Mouse (Mus musculus): Measurements from ENCODE around the gene Olfr58. TPM values are rescaled to one million over a fixed set of nuclear protein-coding genes. Genes with fewer than 3 reads are reported as not detected.
"Not testable (repeated sequence)": the region's sequence is repeated elsewhere in the genome, so short reads cannot be mapped to it uniquely, and the experiment has no call there.

Gene Olfr58
- not detected in 2 replicates for polyA plus RNA-seq (2015; fragmentation: Nextera tagmentation; extraction: Ambion mirVana)

GRCm38 (mm10) chr9:19779983-19780382 is at the start of gene Olfr58:
TSS of gene Olfr58 (plus strand) at chr9:19780283.
- Histone ChIP-seq H3K4me1 (replicated peaks; ENCODE audit: control insufficient read depth, insufficient read depth, low read length) (no peaks in the 10 kb centered on the region), H3K27ac (ENCODE audit: low read depth, low read length) (no peak within 1 kb of the TSS), H3K9me3 (ENCODE audit: control insufficient read depth) (no peaks in the 10 kb centered on the region), H3K36me3 (ENCODE audit: control insufficient read depth, insufficient read depth) (no peaks in the 10 kb centered on the region), H3K9ac (ENCODE audit: low read depth, low read length) (no peak within 1 kb of the TSS), H3K27me3 (replicated peaks; ENCODE audit: control insufficient read depth, insufficient read depth, low read length) (no peaks in the 10 kb centered on the region), H3K4me2 (replicated peaks; ENCODE audit: low read depth) (no peak within 1 kb of the TSS), H3K4me3 (ENCODE audit: low read depth, low read length) (no peak within 1 kb of the TSS)
- no peak for ATAC-seq
- TF ChIP-seq CTCF (IDR thresholded peaks at IDR 0.05; ENCODE audit: low read depth) = no peak

- H3K4me1 ChIP-seq (replicated peaks; ENCODE audit: control insufficient read depth, insufficient read depth, low read length) = no peaks in the 10 kb centered on the region
- H3K9me3 ChIP-seq (ENCODE audit: control insufficient read depth) = 0 out of 2 replicates have a peak, but pooled peaks cover 3% of the 10 kb centered on the region
- H3K27me3 ChIP-seq (replicated peaks; ENCODE audit: control insufficient read depth, insufficient read depth, low read length) = no peaks in the 10 kb centered on the region
- ATAC-seq = no peak
- no peaks in the 10 kb centered on the region for H3K36me3 ChIP-seq (ENCODE audit: control insufficient read depth, insufficient read depth)
- 85% methylated on average over 14 of the region's 14 CpGs for WGBS
- H3K4me3 ChIP-seq (ENCODE audit: low read depth, low read length) = no peak overlapping the region
- no peak overlapping the region for H3K27ac ChIP-seq (ENCODE audit: low read depth, low read length)
- TF ChIP-seq CTCF (IDR thresholded peaks at IDR 0.05; ENCODE audit: low read depth) = no peak
- H3K4me2 ChIP-seq (replicated peaks; ENCODE audit: low read depth) = no peak overlapping the region
- H3K9ac ChIP-seq (ENCODE audit: low read depth, low read length) = no peak overlapping the region
Observed at GRCm38 (mm10) chr9:19769136-19769535, 10.9 kb upstream of the Olfr58 start.

- H3K27me3 ChIP-seq (replicated peaks; ENCODE audit: control insufficient read depth, insufficient read depth, low read length) = no peaks in the 10 kb centered on the region
- H3K4me3 ChIP-seq (ENCODE audit: low read depth, low read length) = no peak overlapping the region
- no peak overlapping the region for H3K4me2 ChIP-seq (replicated peaks; ENCODE audit: low read depth)
- no peaks in the 10 kb centered on the region for H3K4me1 ChIP-seq (replicated peaks; ENCODE audit: control insufficient read depth, insufficient read depth, low read length)
- no peak overlapping the region for H3K27ac ChIP-seq (ENCODE audit: low read depth, low read length)
- H3K9ac ChIP-seq (ENCODE audit: low read depth, low read length) = no peak overlapping the region
- H3K36me3 ChIP-seq (ENCODE audit: control insufficient read depth, insufficient read depth) = no peaks in the 10 kb centered on the region
- no peak for TF ChIP-seq CTCF (IDR thresholded peaks at IDR 0.05; ENCODE audit: low read depth)
- ATAC-seq = no peak
- WGBS = 77% methylated on average over 14 of the region's 14 CpGs
- 0 out of 2 replicates have a peak, but pooled peaks cover 3% of the 10 kb centered on the region for H3K9me3 ChIP-seq (ENCODE audit: control insufficient read depth)
Observed at GRCm38 (mm10) chr9:19769701-19770100, 10.4 kb upstream of the Olfr58 start.

- no peak for ATAC-seq
- Histone ChIP-seq H3K36me3 (ENCODE audit: control insufficient read depth, insufficient read depth) (no peaks in the 10 kb centered on the region), H3K4me2 (replicated peaks; ENCODE audit: low read depth) (no peak overlapping the region), H3K4me1 (replicated peaks; ENCODE audit: control insufficient read depth, insufficient read depth, low read length) (no peaks in the 10 kb centered on the region), H3K9ac (ENCODE audit: low read depth, low read length) (no peak overlapping the region), H3K9me3 (ENCODE audit: control insufficient read depth) (no peaks in the 10 kb centered on the region), H3K27me3 (replicated peaks; ENCODE audit: control insufficient read depth, insufficient read depth, low read length) (no peaks in the 10 kb centered on the region), H3K27ac (ENCODE audit: low read depth, low read length) (no peak overlapping the region), H3K4me3 (ENCODE audit: low read depth, low read length) (no peak overlapping the region)
- WGBS = 77% methylated on average over 1 of the region's 1 CpGs
- no peak for TF ChIP-seq CTCF (IDR thresholded peaks at IDR 0.05; ENCODE audit: low read depth)
Observed at GRCm38 (mm10) chr9:19803000-19803399, 22.9 kb downstream of the Olfr58 start.

GRCm38 (mm10) chr9:19804606-19805005 is 24.5 kb downstream of the Olfr58 start, which contains the start of gene Olfr859:
TSS of gene Olfr859 (plus strand) at chr9:19804906.
- WGBS = 67% methylated on average over 1 of the region's 1 CpGs
- H3K9me3 ChIP-seq (ENCODE audit: control insufficient read depth) = not testable (repeated sequence)

More at GRCm38 (mm10) chr9:19804606-19805005, 24.5 kb downstream of the Olfr58 start, which contains the start of gene Olfr859:
- H3K27me3 ChIP-seq (replicated peaks; ENCODE audit: control insufficient read depth, insufficient read depth, low read length); H3K27ac ChIP-seq (ENCODE audit: low read depth, low read length); H3K9ac ChIP-seq (ENCODE audit: low read depth, low read length); ATAC-seq; H3K4me2 ChIP-seq (replicated peaks; ENCODE audit: low read depth); H3K36me3 ChIP-seq (ENCODE audit: control insufficient read depth, insufficient read depth); H3K4me3 ChIP-seq (ENCODE audit: low read depth, low read length); H3K4me1 ChIP-seq (replicated peaks; ENCODE audit: control insufficient read depth, insufficient read depth, low read length): not testable (repeated sequence)

Other genes starting within 250 kb of the Olfr58 start
- not detected in 2 replicates for gene Olfr853, start 239.2 kb upstream of the Olfr58 start, polyA plus RNA-seq (2015; fragmentation: Nextera tagmentation; extraction: Ambion mirVana)
- not detected in 2 replicates for gene Olfr854, start 212.9 kb upstream of the Olfr58 start, polyA plus RNA-seq (2015; fragmentation: Nextera tagmentation; extraction: Ambion mirVana)
- gene Olfr855, start 197.7 kb upstream of the Olfr58 start, polyA plus RNA-seq (2015; fragmentation: Nextera tagmentation; extraction: Ambion mirVana) = not detected in 2 replicates
- 8.2 and 9.1 TPM in 2 replicates for gene Zfp317, start 158.2 kb upstream of the Olfr58 start, polyA plus RNA-seq (2015; fragmentation: Nextera tagmentation; extraction: Ambion mirVana)
- gene Olfr857, start 70.8 kb upstream of the Olfr58 start, polyA plus RNA-seq (2015; fragmentation: Nextera tagmentation; extraction: Ambion mirVana) = not detected in 2 replicates
- not detected in 2 replicates for gene Olfr859, start 24.6 kb downstream of the Olfr58 start, polyA plus RNA-seq (2015; fragmentation: Nextera tagmentation; extraction: Ambion mirVana)
- gene Olfr860, start 69.5 kb downstream of the Olfr58 start, polyA plus RNA-seq (2015; fragmentation: Nextera tagmentation; extraction: Ambion mirVana) = not detected in 2 replicates
- not detected in 2 replicates for gene Olfr862, start 107.7 kb downstream of the Olfr58 start, polyA plus RNA-seq (2015; fragmentation: Nextera tagmentation; extraction: Ambion mirVana)
- 0.26 and 0.38 TPM in 2 replicates for gene Olfr77, start 136.6 kb downstream of the Olfr58 start, polyA plus RNA-seq (2015; fragmentation: Nextera tagmentation; extraction: Ambion mirVana)
- gene Olfr866, start 247.8 kb downstream of the Olfr58 start, polyA plus RNA-seq (2015; fragmentation: Nextera tagmentation; extraction: Ambion mirVana) = not detected in 2 replicates